Mouse (Mus musculus) CH12.LX (cell line): Measurements from ENCODE around the gene Clec12a.

Experiments used
- ELF1 ChIP-seq: IDR thresholded peaks from 2 replicates; pipeline ENCODE4 v1.6.1; 2014; ENCODE audit warnings: low read depth, mild to moderate bottlenecking, inconsistent platforms, low read length, improper control_type of control experiment
- EP300 ChIP-seq: IDR thresholded peaks from 2 replicates; pipeline ENCODE4 v1.6.1; 2011; ENCODE audit warnings: low read length, improper control_type of control experiment
- POLR2A ChIP-seq: IDR thresholded peaks from 2 replicates; pipeline ENCODE4 v1.6.1; 2011; ENCODE audit warnings: low read depth, mild to moderate bottlenecking, improper control_type of control experiment, low read length
- RCOR1 ChIP-seq: conservative IDR thresholded peaks from 2 replicates; pipeline ENCODE4 v1.6.1; 2012; ENCODE audit warnings: low read depth, mild to moderate bottlenecking, inconsistent platforms, low read length, improper control_type of control experiment
- TCF12 ChIP-seq: IDR thresholded peaks from 2 replicates; pipeline ENCODE4 v1.6.1; 2014; ENCODE audit warnings: low read depth, mild to moderate bottlenecking, inconsistent platforms, low read length, improper control_type of control experiment

GRCm38 (mm10) chr6:129351091-129351490, 8.6 kb downstream of the Clec12a start:
- TF ChIP-seq POLR2A (no peak), TCF12 (no peak), RCOR1 (no peak), EP300 (no peak; the same call in 1 of the 2 replicates), ELF1 (no peak)
